In the genomic region with DNA sequence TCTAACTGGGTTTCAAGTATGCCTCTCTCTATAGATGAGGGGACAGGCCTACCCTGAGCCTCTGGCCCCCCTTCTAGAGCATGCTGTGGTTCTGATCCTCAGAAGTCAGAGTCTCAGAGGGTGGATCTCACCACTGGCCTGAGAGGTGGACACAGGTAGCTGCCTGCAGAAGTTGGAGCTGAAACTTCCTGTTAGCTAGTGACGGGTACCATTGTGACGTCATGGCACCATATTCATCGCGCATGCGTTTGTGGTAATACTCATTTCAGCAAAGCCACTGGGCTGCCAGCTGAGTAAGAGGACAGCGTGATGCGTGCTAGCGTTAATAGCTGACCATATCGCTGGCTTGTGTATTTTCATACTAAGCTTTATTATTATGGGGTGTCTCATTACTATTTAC, we compare ENCODE assay signal across 19 mouse cellular contexts. TPM values are rescaled to one million over a fixed set of nuclear protein-coding genes. Genes with fewer than 3 reads are reported as not detected.
DNase-seq lines count a peak whose midpoint lies in the region; ATAC-seq lines count a peak whose summit lies in the region.
"Had no signal": no experiment of that assay in that cellular context is flagged by ENCODE, and none has a peak within 500 bp of the region (broad histone marks: within the 10 kb centered on the region; RNA-seq: fewer than 3 reads in every experiment).

No protein-coding gene starts in this region.

- no peaks in the 10 kb centered on the region for H3K36me3 ChIP-seq in embryonic facial prominence, embryonic 12.5 days
- H3K36me3 ChIP-seq in embryonic facial prominence, embryonic 10.5 days (replicated peaks) = no peaks in the 10 kb centered on the region
- no peaks in the 10 kb centered on the region for H3K36me3 ChIP-seq in limb, embryonic 12.5 days
- H3K36me3 ChIP-seq: heart, embryonic 15.5 days had no signal

- H3K9ac ChIP-seq in embryonic facial prominence, embryonic 12.5 days = no peak overlapping the region
- no peak overlapping the region for H3K9ac ChIP-seq in limb, embryonic 12.5 days (replicated peaks)
- H3K9ac ChIP-seq: heart, embryonic 15.5 days had no signal

- no peak overlapping the region for H3K4me3 ChIP-seq in embryonic facial prominence, embryonic 12.5 days
- H3K4me3 ChIP-seq in embryonic facial prominence, embryonic 10.5 days = no peak overlapping the region
- no peak overlapping the region for H3K4me3 ChIP-seq in limb, embryonic 12.5 days (replicated peaks)
- H3K4me3 ChIP-seq: heart, embryonic 15.5 days had no signal

- no peak overlapping the region for H3K27ac ChIP-seq in embryonic facial prominence, embryonic 12.5 days
- no peak overlapping the region for H3K27ac ChIP-seq in embryonic facial prominence, embryonic 10.5 days (replicated peaks)
- no peak overlapping the region for H3K27ac ChIP-seq in limb, embryonic 12.5 days
- H3K27ac ChIP-seq: heart, embryonic 15.5 days had no signal

- no peaks in the 10 kb centered on the region; the same call in 1 of the 2 replicates for H3K27me3 ChIP-seq in embryonic facial prominence, embryonic 12.5 days
- H3K27me3 ChIP-seq in embryonic facial prominence, embryonic 10.5 days (replicated peaks; ENCODE audit: low read depth, poor library complexity, severe bottlenecking) = peaks cover 9% of the 10 kb centered on the region
- H3K27me3 ChIP-seq in limb, embryonic 12.5 days = peaks cover 13% of the 10 kb centered on the region; the same call in 1 of the 2 replicates

- H3K9me3 ChIP-seq in embryonic facial prominence, embryonic 12.5 days = no peaks in the 10 kb centered on the region
- H3K9me3 ChIP-seq in embryonic facial prominence, embryonic 10.5 days = no peaks in the 10 kb centered on the region
- H3K9me3 ChIP-seq in limb, embryonic 12.5 days = no peaks in the 10 kb centered on the region
- H3K9me3 ChIP-seq: heart, embryonic 15.5 days had no signal

- peaks cover 28% of the 10 kb centered on the region for H3K4me1 ChIP-seq in embryonic facial prominence, embryonic 12.5 days
- H3K4me1 ChIP-seq in embryonic facial prominence, embryonic 10.5 days = peaks cover 32% of the 10 kb centered on the region
- peaks cover 26% of the 10 kb centered on the region for H3K4me1 ChIP-seq in limb, embryonic 12.5 days (replicated peaks)

- no peak for DNase-seq in embryonic facial prominence, embryonic 10.5 days (ENCODE audit: low spot score)
- peak; percentile 27 for DNase-seq in CD4-positive helper T cell, adult 2 months (ENCODE audit: low read depth, low spot score)
- no peak for DNase-seq in adrenal gland, adult 2 months
- DNase-seq in gastrocnemius, adult 8-10 months (ENCODE audit: low spot score in 2 of 2) = no peak
- DNase-seq: adrenal gland, postnatal 36 days; cerebellum, adult 9-10 months; heart, adult 18-20 months; spleen, adult 18-20 months had no signal

- H3K4me2 ChIP-seq in embryonic facial prominence, embryonic 12.5 days (replicated peaks) = 0 out of 2 replicates have a peak overlapping the region, but pooled peaks have one; percentile 21
- peak overlapping the region; percentile 41 for H3K4me2 ChIP-seq in limb, embryonic 12.5 days
- H3K4me2 ChIP-seq: midbrain, embryonic 11.5 days had no signal

- ATAC-seq in embryonic facial prominence, embryonic 12.5 days (ENCODE audit: insufficient number of reproducible peaks, insufficient read depth, low FRiP score, low TSS enrichment) = no peak
- no peak for ATAC-seq in limb, embryonic 12.5 days (ENCODE audit: insufficient number of reproducible peaks, insufficient read depth, low FRiP score, low TSS enrichment, low read depth)
- peak; percentile 68 for ATAC-seq in neutrophil, adult 5-6 weeks (ENCODE audit: extremely low read depth, insufficient number of reproducible peaks, low FRiP score, poor library complexity, severe bottlenecking)
- no peak for ATAC-seq in erythroblast, adult 5-6 weeks (replicated peaks; ENCODE audit: low FRiP score, poor library complexity, severe bottlenecking)
- ATAC-seq: forebrain, embryonic 14.5 days; inflammation-experienced regulatory T-cells, adult 6 months had no signal

- 91% methylated on average over 9 of the region's 9 CpGs for WGBS in embryonic facial prominence, embryonic 12.5 days
- 95% methylated on average over 9 of the region's 9 CpGs for WGBS in embryonic facial prominence, embryonic 10.5 days
- WGBS in limb, embryonic 12.5 days = 92% methylated on average over 9 of the region's 9 CpGs

RNA-seq across cellular contexts. Expression of gene Entpd3, which starts 6.9 kb away (rescaled TPM):
- 1.7 and 2.4 TPM in 2 replicates for polyA plus RNA-seq in embryonic facial prominence, embryonic 12.5 days (2016; fragmentation: Nextera tagmentation; extraction: Ambion mirVana)
- polyA plus RNA-seq in embryonic facial prominence, embryonic 10.5 days (2016; fragmentation: Nextera tagmentation; extraction: Ambion mirVana) = 0.55 and 0.56 TPM in 2 replicates
- 0.26 and 0.29 TPM in 2 replicates for polyA plus RNA-seq in limb, embryonic 12.5 days (2016; fragmentation: Nextera tagmentation; extraction: Ambion mirVana)
- 8.0 and 8.2 TPM in 2 replicates for total RNA-seq in neutrophil, adult 5-6 weeks (2017)
- 0.63 TPM in 1 of 2 replicates, not detected in the other for total RNA-seq in erythroblast, adult 5-6 weeks (2015; ENCODE audit: low replicate concordance)
- total RNA-seq in erythroblast, adult 5-6 weeks (2017; ENCODE audit: low replicate concordance) = 0.17 TPM in 1 of 2 replicates, not detected in the other
- total RNA-seq in adrenal gland, adult 2 months (2021) = 1 to 10 TPM in 1 of 2 experiments, under 1 TPM in 1; 0.66 to 2.9 TPM
- polyA plus RNA-seq in adrenal gland, adult 2 months (2012; rRNA removed) = 7.8 and 13.3 TPM in 2 replicates
- total RNA-seq in gastrocnemius, adult 8-10 months (2022) = not detected
- total RNA-seq: gastrocnemius, adult 18-20 months; heart, adult 18-20 months; hematopoietic stem cell, adult 5-6 weeks had no signal
- polyA plus RNA-seq: Patski had no signal

RNA-seq across cellular contexts. Expression of gene Rpl14, which starts 24.8 kb away (rescaled TPM):
- 774 and 808 TPM in 2 replicates for polyA plus RNA-seq in embryonic facial prominence, embryonic 12.5 days (2016; fragmentation: Nextera tagmentation; extraction: Ambion mirVana)
- 810 and 834 TPM in 2 replicates for polyA plus RNA-seq in embryonic facial prominence, embryonic 10.5 days (2016; fragmentation: Nextera tagmentation; extraction: Ambion mirVana)
- polyA plus RNA-seq in limb, embryonic 12.5 days (2016; fragmentation: Nextera tagmentation; extraction: Ambion mirVana) = 805 and 832 TPM in 2 replicates
- 525 and 587 TPM in 2 replicates for total RNA-seq in neutrophil, adult 5-6 weeks (2017)
- 365 and 373 TPM in 2 replicates for total RNA-seq in erythroblast, adult 5-6 weeks (2015; ENCODE audit: low replicate concordance)
- total RNA-seq in erythroblast, adult 5-6 weeks (2017; ENCODE audit: low replicate concordance) = 312 and 351 TPM in 2 replicates
- total RNA-seq in adrenal gland, adult 2 months (2021) = 100 to 1,000 TPM; 480 to 551 TPM
- polyA plus RNA-seq in adrenal gland, adult 2 months (2012; rRNA removed) = 94.5 and 146 TPM in 2 replicates
- 100 to 1,000 TPM; 270 to 356 (median 296) TPM for total RNA-seq in gastrocnemius, adult 8-10 months (2022)

RNA-seq across cellular contexts. Expression of gene Eif1b, which starts 54.5 kb away (rescaled TPM):
- polyA plus RNA-seq in embryonic facial prominence, embryonic 12.5 days (2016; fragmentation: Nextera tagmentation; extraction: Ambion mirVana) = 234 and 237 TPM in 2 replicates
- polyA plus RNA-seq in embryonic facial prominence, embryonic 10.5 days (2016; fragmentation: Nextera tagmentation; extraction: Ambion mirVana) = 202 and 220 TPM in 2 replicates
- polyA plus RNA-seq in limb, embryonic 12.5 days (2016; fragmentation: Nextera tagmentation; extraction: Ambion mirVana) = 235 and 244 TPM in 2 replicates
- total RNA-seq in neutrophil, adult 5-6 weeks (2017) = 52.8 and 62.4 TPM in 2 replicates
- 23.6 and 24.2 TPM in 2 replicates for total RNA-seq in erythroblast, adult 5-6 weeks (2015; ENCODE audit: low replicate concordance)
- 17.6 and 31.2 TPM in 2 replicates for total RNA-seq in erythroblast, adult 5-6 weeks (2017; ENCODE audit: low replicate concordance)
- 10 to 100 TPM; 55.4 to 59.7 TPM for total RNA-seq in adrenal gland, adult 2 months (2021)
- polyA plus RNA-seq in adrenal gland, adult 2 months (2012; rRNA removed) = 105 and 114 TPM in 2 replicates
- 10 to 100 TPM; 38.4 to 44.6 (median 42.4) TPM for total RNA-seq in gastrocnemius, adult 8-10 months (2022)
